ENCODE assay signal across 8 mouse cellular contexts in genomic region chr13:100785806-100786413, GRCm38 (mm10). TPM values are rescaled to one million over a fixed set of nuclear protein-coding genes. Genes with fewer than 3 reads are reported as not detected.
A peak's percentile ranks its signal among the peaks of the same experiment; 100 is the strongest.
DNase-seq lines count a peak whose midpoint lies in the region; ATAC-seq and TF ChIP-seq lines count a peak whose summit lies in the region.

No protein-coding gene starts in this region.

- no peak for TF ChIP-seq EP300 in liver, embryonic 14.5 days (IDR thresholded peaks at IDR 0.05; ENCODE audit: low read depth)

- peak overlapping the region; percentile 75 for H3K4me3 ChIP-seq in layer of hippocampus, adult 2 months
- peak overlapping the region; percentile 68 for H3K4me3 ChIP-seq in forebrain, embryonic 16.5 days (replicated peaks; ENCODE audit: low read length)
- peak overlapping the region; percentile 99 to 100 for H3K4me3 ChIP-seq in liver, embryonic 14.5 days (ENCODE audit: insufficient read depth in 1 of 2, low read depth in 2 of 2, low read length in 2 of 2)

- no peaks in the 10 kb centered on the region for H3K27me3 ChIP-seq in forebrain, embryonic 16.5 days (replicated peaks; ENCODE audit: control insufficient read depth, insufficient read depth, low read length)
- no peaks in the 10 kb centered on the region for H3K27me3 ChIP-seq in liver, embryonic 14.5 days (ENCODE audit: control insufficient read depth, insufficient read depth, low read length)

- peaks cover 21% of the 10 kb centered on the region for H3K4me1 ChIP-seq in forebrain, embryonic 16.5 days (replicated peaks; ENCODE audit: control insufficient read depth, insufficient read depth, low read length)
- H3K4me1 ChIP-seq in liver, embryonic 14.5 days (replicated peaks; ENCODE audit: control insufficient read depth in 2 of 2, insufficient read depth in 2 of 2, low read length in 1 of 2) = peaks cover 19 to 25% of the 10 kb centered on the region in 2 experiments

- no peak for DNase-seq in layer of hippocampus, adult 2 months (ENCODE audit: low spot score in 2 of 2)
- DNase-seq in layer of hippocampus, adult 11-12 months (ENCODE audit: low spot score) = no peak
- peak; percentile 12 for DNase-seq in T-cell, adult 2 months (ENCODE audit: low spot score)
- peak in 1 of 3 experiments; percentile 36 for DNase-seq in liver, embryonic 14.5 days (ENCODE audit: low read depth in 3 of 3, low spot score in 3 of 3)
- DNase-seq in spleen, postnatal 10 days (ENCODE audit: low spot score in 2 of 2) = peak; percentile 40 to 48
- DNase-seq in adipocyte (ENCODE audit: low spot score) = no peak

- peak overlapping the region; percentile 57 for H3K9ac ChIP-seq in forebrain, embryonic 16.5 days (replicated peaks; ENCODE audit: low read depth, low read length)
- peak overlapping the region; percentile 100 for H3K9ac ChIP-seq in liver, embryonic 14.5 days (replicated peaks)

- H3K36me3 ChIP-seq in forebrain, embryonic 16.5 days (ENCODE audit: control insufficient read depth, insufficient read depth) = no peaks in the 10 kb centered on the region
- H3K36me3 ChIP-seq in liver, embryonic 14.5 days (replicated peaks; ENCODE audit: control insufficient read depth, insufficient read depth, low read depth) = peaks cover 47% of the 10 kb centered on the region

- H3K4me2 ChIP-seq in forebrain, embryonic 16.5 days (ENCODE audit: low read length) = peak overlapping the region; percentile 96
- peak overlapping the region; percentile 96 for H3K4me2 ChIP-seq in liver, embryonic 14.5 days (ENCODE audit: low read depth)

- ATAC-seq in forebrain, embryonic 16.5 days = peak; percentile 31
- ATAC-seq in liver, embryonic 14.5 days (ENCODE audit: insufficient read depth) = peak; percentile 46
- ATAC-seq in frontal cortex, adult (ENCODE audit: low TSS enrichment) = no peak

- H3K27ac ChIP-seq in layer of hippocampus, adult 2 months = no peak overlapping the region
- no peak overlapping the region for H3K27ac ChIP-seq in forebrain, embryonic 16.5 days (ENCODE audit: low read length)
- H3K27ac ChIP-seq in liver, embryonic 14.5 days = peak overlapping the region; percentile 83

- TF ChIP-seq CTCF in layer of hippocampus, adult 2 months (conservative IDR thresholded peaks at IDR 0.05) = no peak
- TF ChIP-seq CTCF in liver, embryonic 14.5 days (IDR thresholded peaks at IDR 0.05; ENCODE audit: low read depth) = no peak

- under 1% methylated on average over 30 of the region's 30 CpGs for WGBS in forebrain, embryonic 16.5 days
- under 1% methylated on average over 29 of the region's 30 CpGs for WGBS in liver, embryonic 14.5 days (ENCODE audit: insufficient replicate concordance)

- H3K9me3 ChIP-seq in forebrain, embryonic 16.5 days (ENCODE audit: control insufficient read depth, low read length) = no peaks in the 10 kb centered on the region
- H3K9me3 ChIP-seq in liver, embryonic 14.5 days (ENCODE audit: control insufficient read depth, low read length) = no peaks in the 10 kb centered on the region

RNA-seq across cellular contexts. Expression of gene Ccnb1, which starts 0.5 kb away (rescaled TPM):
- total RNA-seq in layer of hippocampus, adult 2 months (2021) = under 1 TPM; 0.29 to 0.90 TPM
- 102 and 131 TPM in 2 replicates for polyA plus RNA-seq in forebrain, embryonic 16.5 days (2015; fragmentation: Nextera tagmentation; extraction: Ambion mirVana)
- 100 and 123 TPM in 2 replicates for polyA plus RNA-seq in liver, embryonic 14.5 days (2012; rRNA removed)
- 255 and 287 TPM in 2 replicates for polyA plus RNA-seq in liver, embryonic 14.5 days (2014; fragmentation: Nextera tagmentation; extraction: Ambion mirVana)

RNA-seq across cellular contexts. Expression of gene Cenph, which starts 10.2 kb away (rescaled TPM):
- total RNA-seq in layer of hippocampus, adult 2 months (2021) = under 1 TPM in 1 of 2 experiments, not detected in 1; 0.38 TPM
- polyA plus RNA-seq in forebrain, embryonic 16.5 days (2015; fragmentation: Nextera tagmentation; extraction: Ambion mirVana) = 13.4 and 14.7 TPM in 2 replicates
- 13.9 and 26.6 TPM in 2 replicates for polyA plus RNA-seq in liver, embryonic 14.5 days (2012; rRNA removed)
- polyA plus RNA-seq in liver, embryonic 14.5 days (2014; fragmentation: Nextera tagmentation; extraction: Ambion mirVana) = 40.2 and 40.3 TPM in 2 replicates

RNA-seq across cellular contexts. Expression of gene Mrps36, which starts 41.5 kb away (rescaled TPM):
- total RNA-seq in layer of hippocampus, adult 2 months (2021) = 10 to 100 TPM; 51.1 to 56.0 TPM
- polyA plus RNA-seq in forebrain, embryonic 16.5 days (2015; fragmentation: Nextera tagmentation; extraction: Ambion mirVana) = 112 and 119 TPM in 2 replicates
- polyA plus RNA-seq in liver, embryonic 14.5 days (2012; rRNA removed) = 33.5 and 56.1 TPM in 2 replicates
- 135 and 150 TPM in 2 replicates for polyA plus RNA-seq in liver, embryonic 14.5 days (2014; fragmentation: Nextera tagmentation; extraction: Ambion mirVana)

RNA-seq across cellular contexts. Expression of gene Slc30a5, which starts 47.3 kb away (rescaled TPM):
- 10 to 100 TPM; 34.8 to 37.4 TPM for total RNA-seq in layer of hippocampus, adult 2 months (2021)
- polyA plus RNA-seq in forebrain, embryonic 16.5 days (2015; fragmentation: Nextera tagmentation; extraction: Ambion mirVana) = 34.9 and 38.8 TPM in 2 replicates
- polyA plus RNA-seq in liver, embryonic 14.5 days (2012; rRNA removed) = 15.6 and 20.6 TPM in 2 replicates
- polyA plus RNA-seq in liver, embryonic 14.5 days (2014; fragmentation: Nextera tagmentation; extraction: Ambion mirVana) = 27.4 and 30.4 TPM in 2 replicates

RNA-seq across cellular contexts. Expression of gene Cdk7, which starts 55.2 kb away (rescaled TPM):
- total RNA-seq in layer of hippocampus, adult 2 months (2021) = 10 to 100 TPM; 40.2 to 40.4 TPM
- 56.5 and 56.9 TPM in 2 replicates for polyA plus RNA-seq in forebrain, embryonic 16.5 days (2015; fragmentation: Nextera tagmentation; extraction: Ambion mirVana)
- 11.7 and 16.6 TPM in 2 replicates for polyA plus RNA-seq in liver, embryonic 14.5 days (2012; rRNA removed)
- 36.7 and 40.2 TPM in 2 replicates for polyA plus RNA-seq in liver, embryonic 14.5 days (2014; fragmentation: Nextera tagmentation; extraction: Ambion mirVana)

Comparison
In these comparisons a context has a peak if more than half of its experiments do, and no peak if none do; other contexts are left out.
1. DNase-seq: peak in T-cell, adult 2 months (single experiment) and spleen, postnatal 10 days (2 of 2); none in layer of hippocampus, adult 2 months (0 of 2), layer of hippocampus, adult 11-12 months (single experiment) and adipocyte (single experiment).
2. Peak in every context shown above with its lines, with median percentiles within 50 percentile points of each other: H3K4me3 ChIP-seq.